Mouse (Mus musculus) lung, embryonic 16.5 days (tissue): ENCODE data around the gene 1110002E22Rik. TPM values are rescaled to one million over a fixed set of nuclear protein-coding genes. Genes with fewer than 3 reads are reported as not detected.

Source experiments
- ATAC-seq: fragments of 200-750 bp; cut with Nextera tagmentation; 2 replicates; pipeline ENCODE4 v1.8.0; 2017; ENCODE audit warnings: low read depth, mild to moderate bottlenecking, moderate library complexity
- H3K27ac ChIP-seq: fragments of 300-500 bp; sonication (generic); 2 replicates; pipeline ENCODE4 v1.5.1; 2014; ENCODE audit warnings: mild to moderate bottlenecking, control low read depth, low read length
- H3K27me3 ChIP-seq: fragments of 300-500 bp; sonication (generic); 2 replicates; pipeline ENCODE4 v1.6.1; 2014; ENCODE audit warnings: low read depth, low read length, mixed read lengths; ENCODE audit not compliant: control insufficient read depth, insufficient read depth
- H3K36me3 ChIP-seq: fragments of 300-500 bp; sonication (generic); 2 replicates; pipeline ENCODE4 v1.6.1; 2014; ENCODE audit warnings: low read length; ENCODE audit not compliant: control insufficient read depth, insufficient read depth
- H3K4me1 ChIP-seq: fragments of 300-500 bp; sonication (generic); replicated peaks from 2 replicates; pipeline ENCODE4 v1.6.1; 2014; ENCODE audit warnings: low read length, mixed read lengths; ENCODE audit not compliant: control insufficient read depth, insufficient read depth
- H3K4me2 ChIP-seq: fragments of 300-500 bp; sonication (generic); 2 replicates; pipeline ENCODE4 v1.6.1; 2014; ENCODE audit warnings: low read depth, low read length, control low read depth
- H3K4me3 ChIP-seq: fragments of 300-500 bp; sonication (generic); 2 replicates; pipeline ENCODE4 v1.5.1; 2014; ENCODE audit warnings: mild to moderate bottlenecking, low read length, control low read depth
- H3K9ac ChIP-seq: fragments of 300-500 bp; sonication (generic); 2 replicates; pipeline ENCODE4 v1.6.1; 2014; ENCODE audit warnings: low read length, control low read depth
- H3K9me3 ChIP-seq: fragments of 300-500 bp; sonication (generic); 2 replicates; pipeline ENCODE4 v1.6.1; 2016; ENCODE audit warnings: low read length; ENCODE audit not compliant: control insufficient read depth
- WGBS: fragments of 180-500 bp; shearing (Covaris S2); extraction: QIAGEN DNeasy Blood & Tissue Kit; methylation state at CpG from one replicate; pipeline ENCODE4 v1.1.7; 2014; 5-methylcytosine and 5-hydroxymethylcytosine counted together
- polyA plus RNA-seq: library from polyadenylated mRNA; unstranded; fragments of >200 nt; fragmentation: Nextera tagmentation; extraction: Ambion mirVana; gene quantifications from 2 replicates; pipeline ENCODE4 v1.2.1, GENCODE M21; 2015

The 1110002E22Rik gene
- polyA plus RNA-seq, result 0.65 and 0.88 TPM in 2 replicates

DNA sequence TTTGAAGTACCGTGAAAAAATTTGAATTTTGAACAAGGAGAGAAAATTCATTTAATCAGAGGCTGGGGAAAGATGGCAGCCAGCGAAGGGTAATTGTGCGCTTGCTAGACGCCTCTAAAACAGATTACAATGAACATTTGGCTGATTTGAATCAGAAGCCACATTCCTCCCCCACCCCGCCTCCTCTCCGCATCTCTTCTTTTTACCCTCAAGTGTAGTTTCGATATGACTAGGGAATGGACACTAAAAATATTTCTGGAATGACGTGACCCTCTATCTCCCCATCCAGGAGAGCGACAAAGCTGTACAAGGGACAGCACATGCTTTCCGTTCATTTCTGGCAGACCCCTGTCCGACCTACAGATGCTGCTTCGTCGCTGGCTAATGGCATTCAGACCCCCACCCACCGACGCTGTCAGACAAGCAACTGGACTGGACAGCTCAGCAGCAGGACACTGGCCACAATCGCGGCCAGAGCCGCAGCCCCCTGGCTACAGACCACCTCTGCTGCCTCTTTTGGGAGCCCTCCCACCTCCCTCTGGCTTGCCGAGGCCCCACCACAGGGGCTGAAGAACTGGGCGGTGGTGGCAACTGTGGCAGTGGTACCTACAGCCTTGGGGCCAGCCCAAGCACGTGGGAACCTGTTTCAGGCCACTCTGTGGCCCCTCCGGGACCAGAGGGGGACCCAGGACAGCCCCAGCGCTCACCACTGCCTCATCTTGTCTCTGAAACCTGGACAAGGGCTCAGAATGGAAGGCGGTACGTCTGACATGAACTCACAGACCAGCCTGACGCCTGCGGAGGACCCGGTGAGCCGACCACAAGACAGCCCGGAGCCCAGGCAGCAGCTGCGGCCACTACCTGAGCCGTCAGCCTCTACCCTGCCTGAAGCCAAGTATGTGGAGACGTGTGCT lies at the start of gene 1110002E22Rik:
Gene 1110002E22Rik, plus strand, starts transcription at position 321 of the 914 bp plus-strand sequence.
- peaks cover 12% of the 10 kb centered on the region for H3K4me1 ChIP-seq
- WGBS, result 57% methylated on average over 33 of the region's 33 CpGs
- no peaks in the 10 kb centered on the region for H3K36me3 ChIP-seq
- H3K4me3 ChIP-seq, result peak within 1 kb of the TSS; percentile 23
- peak within 1 kb of the TSS; percentile 40 for H3K4me2 ChIP-seq
- H3K9ac ChIP-seq, result peak within 1 kb of the TSS; percentile 42; the same call in 1 of the 2 replicates
- peak within 1 kb of the TSS; percentile 62 for H3K27ac ChIP-seq
- H3K27me3 ChIP-seq, result no peaks in the 10 kb centered on the region
- H3K9me3 ChIP-seq, result no peaks in the 10 kb centered on the region
- peak; percentile 14; the same call in 1 of the 2 replicates for ATAC-seq

GRCm38 (mm10) chr3:138016810-138017209 lies 48.0 kb upstream of the 1110002E22Rik start:
- ATAC-seq, result no peak
- Histone ChIP-seq H3K4me3 (no peak overlapping the region), H3K4me1 (no peaks in the 10 kb centered on the region), H3K9ac (no peak overlapping the region), H3K9me3 (no peaks in the 10 kb centered on the region), H3K4me2 (no peak overlapping the region), H3K27me3 (no peaks in the 10 kb centered on the region), H3K36me3 (no peaks in the 10 kb centered on the region), H3K27ac (no peak overlapping the region)
- 90% methylated on average over 12 of the region's 12 CpGs for WGBS

DNA sequence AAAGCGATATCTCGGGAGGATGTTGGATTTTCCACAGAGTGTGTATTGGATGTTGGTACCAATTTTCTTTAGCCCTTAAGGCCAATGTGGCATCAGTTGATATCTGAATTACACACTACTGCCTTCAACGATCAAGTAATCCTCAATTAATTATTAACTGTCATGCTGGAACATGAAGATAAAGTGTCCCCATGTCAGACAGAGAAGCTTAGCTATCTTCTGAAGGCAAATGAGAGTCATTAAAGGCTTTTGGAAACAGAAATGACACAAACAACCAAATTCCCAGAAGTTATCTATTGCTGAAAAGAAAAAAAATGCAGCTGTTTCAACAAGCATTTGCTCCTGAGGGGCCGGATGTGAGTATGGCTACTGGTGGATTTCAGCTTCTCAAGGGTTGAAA lies 42.8 kb upstream of the 1110002E22Rik start:
- H3K9me3 ChIP-seq, result no peaks in the 10 kb centered on the region
- H3K27ac ChIP-seq, result no peak overlapping the region
- WGBS, result 82% methylated on average over 4 of the region's 4 CpGs
- ATAC-seq, result no peak
- no peak overlapping the region for H3K4me2 ChIP-seq
- H3K36me3 ChIP-seq, result no peaks in the 10 kb centered on the region
- no peaks in the 10 kb centered on the region for H3K27me3 ChIP-seq
- H3K4me1 ChIP-seq, result no peaks in the 10 kb centered on the region
- H3K9ac ChIP-seq, result no peak overlapping the region
- H3K4me3 ChIP-seq, result no peak overlapping the region

DNA sequence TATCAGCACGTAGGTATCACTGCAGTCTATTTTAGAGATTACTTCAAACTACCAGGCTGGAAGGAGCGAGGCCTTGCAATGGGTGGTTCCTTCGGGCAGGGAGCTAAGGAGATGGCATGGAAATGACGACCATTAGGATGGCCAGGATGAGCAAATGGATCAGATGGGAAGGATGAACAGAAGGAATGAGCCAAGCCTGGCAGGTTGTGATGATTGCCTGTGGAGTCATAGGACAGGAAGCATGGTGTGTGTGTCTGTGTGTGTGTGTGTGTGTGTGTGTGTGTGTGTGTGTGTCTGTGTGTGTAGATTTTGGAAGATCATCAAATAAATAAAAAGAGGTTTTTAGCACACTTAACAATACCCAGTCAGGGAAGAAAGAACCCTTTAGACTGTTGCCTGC lies 42.2 kb upstream of the 1110002E22Rik start:
- H3K27ac ChIP-seq, result no peak overlapping the region
- no peaks in the 10 kb centered on the region for H3K4me1 ChIP-seq
- H3K4me2 ChIP-seq, result no peak overlapping the region
- 80% methylated on average over 4 of the region's 4 CpGs for WGBS
- H3K9me3 ChIP-seq, result no peaks in the 10 kb centered on the region
- no peaks in the 10 kb centered on the region for H3K27me3 ChIP-seq
- H3K9ac ChIP-seq, result no peak overlapping the region
- no peak overlapping the region for H3K4me3 ChIP-seq
- no peak for ATAC-seq
- no peaks in the 10 kb centered on the region for H3K36me3 ChIP-seq

- 65% methylated on average over 10 of the region's 10 CpGs for WGBS
- peak; percentile 34; the same call in 1 of the 2 replicates for ATAC-seq
- Histone ChIP-seq H3K9me3 (no peaks in the 10 kb centered on the region), H3K4me2 (no peak overlapping the region), H3K4me1 (no peaks in the 10 kb centered on the region), H3K4me3 (no peak overlapping the region), H3K36me3 (no peaks in the 10 kb centered on the region), H3K27ac (no peak overlapping the region), H3K9ac (no peak overlapping the region), H3K27me3 (no peaks in the 10 kb centered on the region)
Measured at GRCm38 (mm10) chr3:138026286-138026685, 38.6 kb upstream of the 1110002E22Rik start.

GRCm38 (mm10) chr3:138027575-138028362 lies 37.1 kb upstream of the 1110002E22Rik start:
- 61% methylated on average over 5 of the region's 5 CpGs for WGBS
- Histone ChIP-seq H3K4me1 (no peaks in the 10 kb centered on the region), H3K36me3 (no peaks in the 10 kb centered on the region)

GRCm38 (mm10) chr3:138029351-138029750 lies 35.5 kb upstream of the 1110002E22Rik start:
- Histone ChIP-seq H3K27me3 (no peaks in the 10 kb centered on the region), H3K4me3 (no peak overlapping the region)
- WGBS, result 83% methylated on average over 5 of the region's 5 CpGs

More at GRCm38 (mm10) chr3:138027575-138028362, 37.1 kb upstream of the 1110002E22Rik start:
- Histone ChIP-seq H3K9me3 (no peaks in the 10 kb centered on the region), H3K4me3 (no peak overlapping the region), H3K9ac (no peak overlapping the region), H3K4me2 (no peak overlapping the region), H3K27me3 (no peaks in the 10 kb centered on the region), H3K27ac (no peak overlapping the region)
- ATAC-seq, result no peak

GRCm38 (mm10) chr3:138030563-138030962 lies 34.3 kb upstream of the 1110002E22Rik start:
- Histone ChIP-seq H3K27ac (no peak overlapping the region), H3K4me1 (no peaks in the 10 kb centered on the region), H3K9me3 (no peaks in the 10 kb centered on the region), H3K4me3 (no peak overlapping the region), H3K4me2 (no peak overlapping the region), H3K9ac (no peak overlapping the region), H3K27me3 (no peaks in the 10 kb centered on the region), H3K36me3 (no peaks in the 10 kb centered on the region)
- ATAC-seq, result no peak
- WGBS, result 79% methylated on average over 6 of the region's 6 CpGs

More at GRCm38 (mm10) chr3:138029351-138029750, 35.5 kb upstream of the 1110002E22Rik start:
- Histone ChIP-seq H3K36me3 (no peaks in the 10 kb centered on the region), H3K4me2 (no peak overlapping the region), H3K4me1 (no peaks in the 10 kb centered on the region), H3K9me3 (no peaks in the 10 kb centered on the region), H3K27ac (no peak overlapping the region), H3K9ac (no peak overlapping the region)
- ATAC-seq, result no peak

DNA sequence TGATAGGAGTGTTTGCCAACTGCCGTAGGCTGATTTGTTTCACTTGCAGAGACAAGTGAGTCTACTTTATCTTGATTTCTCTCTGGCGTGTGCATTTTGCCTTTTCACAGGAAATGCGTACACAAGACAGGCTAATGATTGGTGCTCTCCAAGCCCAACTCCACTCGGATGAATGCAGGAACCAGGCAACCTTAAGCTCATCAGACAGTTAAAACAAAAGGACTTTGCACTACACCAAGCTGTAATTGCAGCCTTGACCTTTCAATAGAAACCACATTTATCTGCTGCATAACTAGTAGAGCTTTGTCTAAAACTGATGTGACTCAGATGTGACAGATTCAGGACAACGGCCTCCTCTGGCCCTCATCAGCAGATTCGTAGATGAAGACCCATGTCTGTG lies 30.9 kb upstream of the 1110002E22Rik start:
- H3K4me3 ChIP-seq, result no peak overlapping the region
- no peak for ATAC-seq
- no peaks in the 10 kb centered on the region for H3K27me3 ChIP-seq
- no peak overlapping the region for H3K27ac ChIP-seq
- no peaks in the 10 kb centered on the region for H3K4me1 ChIP-seq
- H3K9me3 ChIP-seq, result no peaks in the 10 kb centered on the region
- H3K36me3 ChIP-seq, result no peaks in the 10 kb centered on the region
- 50% methylated on average over 6 of the region's 6 CpGs for WGBS
- H3K9ac ChIP-seq, result no peak overlapping the region
- no peak overlapping the region for H3K4me2 ChIP-seq
